Mouse (Mus musculus) MEL (cell line): Measurements from ENCODE around the gene Atxn2l.

Experiments used
- CTCF ChIP-seq, 3 experiments: IDR thresholded peaks in 2 of 3; conservative IDR thresholded peaks in 1 of 3; 2 replicates each; pipeline ENCODE4 v1.5.1; 2011 to 2012; ENCODE audit warnings: low read length in 3 of 3, low read depth in 2 of 3, mild to moderate bottlenecking in 2 of 3, improper control_type of control experiment in 1 of 3, inconsistent platforms in 1 of 3, mixed read lengths in 1 of 3, moderate library complexity in 1 of 3; ENCODE audit not compliant: control insufficient read depth in 1 of 3, insufficient read depth in 1 of 3, poor library complexity in 1 of 3, severe bottlenecking in 1 of 3
- MYC ChIP-seq: IDR thresholded peaks from 2 replicates; pipeline ENCODE4 v1.6.1; 2011; ENCODE audit warnings: low read depth, mild to moderate bottlenecking, low read length, improper control_type of control experiment, moderate library complexity
- POLR2A ChIP-seq, 2 experiments: IDR thresholded peaks; 2 replicates each; pipeline ENCODE4 v1.6.1; 2011 to 2012; ENCODE audit warnings: low read length in 2 of 2, mild to moderate bottlenecking in 2 of 2, control low read depth in 1 of 2, improper control_type of control experiment in 1 of 2, low read depth in 1 of 2, moderate library complexity in 1 of 2; ENCODE audit not compliant: control insufficient read depth in 1 of 2, insufficient read depth in 1 of 2, poor library complexity in 1 of 2

DNA sequence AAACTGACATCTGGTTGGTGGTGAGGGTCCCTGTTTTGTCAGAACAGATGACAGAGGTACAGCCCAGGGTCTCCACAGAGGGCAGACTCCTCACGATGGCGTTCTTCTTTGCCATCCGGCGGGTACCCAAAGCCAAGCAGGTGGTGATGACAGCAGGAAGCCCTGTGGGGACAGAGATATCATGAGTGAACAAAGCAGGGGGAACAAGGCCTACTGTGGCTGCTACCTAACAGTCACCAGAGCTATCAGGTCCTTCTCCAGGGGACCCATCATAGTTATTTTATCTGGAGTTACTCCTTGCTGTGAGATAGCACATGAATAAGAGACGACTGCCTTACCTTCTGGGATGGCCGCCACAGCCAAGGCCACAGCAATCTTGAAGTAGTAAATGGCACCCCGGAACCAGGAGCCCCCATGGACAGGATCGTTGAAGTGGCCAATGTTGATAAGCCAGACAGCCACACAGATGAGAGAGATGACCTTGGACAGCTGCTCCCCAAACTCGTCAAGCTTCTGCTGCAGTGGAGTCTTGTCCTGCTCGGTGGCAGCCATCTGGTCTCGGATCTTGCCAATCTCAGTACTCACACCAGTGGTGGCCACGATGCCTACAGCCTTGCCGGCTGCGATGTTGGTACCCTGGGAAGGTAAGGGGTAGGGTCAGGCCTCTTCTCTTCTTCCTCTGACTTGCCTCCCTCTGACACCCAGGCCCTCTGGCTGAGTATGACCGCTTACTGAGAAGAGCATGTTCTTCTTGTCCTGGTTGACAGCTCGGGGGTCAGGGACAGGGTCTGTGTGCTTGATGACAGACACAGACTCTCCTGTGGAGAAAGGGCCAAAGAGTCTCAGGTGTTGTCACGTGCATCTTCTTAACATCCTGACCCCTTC lies 46.6 kb downstream of the Atxn2l start:
- no peak for TF ChIP-seq CTCF (IDR thresholded peaks at IDR 0.05 in 2 of 3, conservative IDR thresholded peaks at IDR 0.05 in 1 of 3; ENCODE audit: control insufficient read depth in 1 of 3, insufficient read depth in 1 of 3, low read depth in 2 of 3, low read length in 3 of 3, poor library complexity in 1 of 3, severe bottlenecking in 1 of 3)
- TF ChIP-seq POLR2A (IDR thresholded peaks at IDR 0.05; ENCODE audit: control insufficient read depth in 1 of 2, insufficient read depth in 1 of 2, low read depth in 1 of 2, low read length in 2 of 2, poor library complexity in 1 of 2): no peak
- no peak for TF ChIP-seq MYC
